Mouse (Mus musculus) midbrain, embryonic 13.5 days (tissue): ENCODE results near the gene Vkorc1l1. TPM values are rescaled to one million over a fixed set of nuclear protein-coding genes. Genes with fewer than 3 reads are reported as not detected.

Experiments used
- ATAC-seq: fragments of 200-750 bp; cut with Nextera tagmentation; 2 replicates; pipeline ENCODE4 v1.8.0; 2017; ENCODE audit warnings: mild to moderate bottlenecking, moderate TSS enrichment, moderate library complexity
- H3K27ac ChIP-seq: fragments of 300-500 bp; sonication (generic); 2 replicates; pipeline ENCODE4 v1.5.1; 2015; ENCODE audit warnings: inconsistent platforms, mild to moderate bottlenecking, moderate library complexity
- H3K27me3 ChIP-seq: fragments of 300-500 bp; sonication (generic); 2 replicates; pipeline ENCODE4 v1.6.1; 2015; ENCODE audit warnings: mild to moderate bottlenecking, inconsistent platforms
- H3K36me3 ChIP-seq: fragments of 300-500 bp; sonication (generic); 2 replicates; pipeline ENCODE4 v1.6.1; 2015; ENCODE audit warnings: mild to moderate bottlenecking, inconsistent platforms
- H3K4me1 ChIP-seq: fragments of 300-500 bp; sonication (generic); replicated peaks from 2 replicates; pipeline ENCODE4 v1.6.1; 2015; ENCODE audit warnings: inconsistent platforms
- H3K4me2 ChIP-seq: fragments of 300-500 bp; sonication (generic); replicated peaks from 2 replicates; pipeline ENCODE4 v1.6.1; 2015; ENCODE audit warnings: moderate library complexity, mild to moderate bottlenecking, inconsistent platforms
- H3K4me3 ChIP-seq: fragments of 300-500 bp; sonication (generic); replicated peaks from 2 replicates; pipeline ENCODE4 v1.5.1; 2015; ENCODE audit warnings: mild to moderate bottlenecking, inconsistent platforms
- H3K9ac ChIP-seq: fragments of 300-500 bp; sonication (generic); replicated peaks from 2 replicates; pipeline ENCODE4 v1.6.1; 2015; ENCODE audit warnings: mild to moderate bottlenecking, inconsistent platforms
- H3K9me3 ChIP-seq: fragments of 300-500 bp; sonication (generic); 2 replicates; pipeline ENCODE4 v1.6.1; 2016; ENCODE audit warnings: mild to moderate bottlenecking, inconsistent platforms
- WGBS: fragments of 180-500 bp; shearing (Covaris S2); methylation state at CpG from one replicate; pipeline ENCODE4 v1.1.7; 2015; 5-methylcytosine and 5-hydroxymethylcytosine counted together
- polyA plus RNA-seq: library from polyadenylated mRNA; unstranded; fragments of >200 nt; fragmentation: Nextera tagmentation; extraction: Ambion mirVana; gene quantifications from 2 replicates; pipeline ENCODE4 v1.2.1, GENCODE M21; 2015

Gene Vkorc1l1
- polyA plus RNA-seq, 1 experiment from 2014 or later, result 31.1 TPM

GRCm38 (mm10) chr5:130009784-130010183 lies 68.0 kb downstream of the Vkorc1l1 start:
- no peak for ATAC-seq
- H3K9ac ChIP-seq, result no peak overlapping the region

DNA sequence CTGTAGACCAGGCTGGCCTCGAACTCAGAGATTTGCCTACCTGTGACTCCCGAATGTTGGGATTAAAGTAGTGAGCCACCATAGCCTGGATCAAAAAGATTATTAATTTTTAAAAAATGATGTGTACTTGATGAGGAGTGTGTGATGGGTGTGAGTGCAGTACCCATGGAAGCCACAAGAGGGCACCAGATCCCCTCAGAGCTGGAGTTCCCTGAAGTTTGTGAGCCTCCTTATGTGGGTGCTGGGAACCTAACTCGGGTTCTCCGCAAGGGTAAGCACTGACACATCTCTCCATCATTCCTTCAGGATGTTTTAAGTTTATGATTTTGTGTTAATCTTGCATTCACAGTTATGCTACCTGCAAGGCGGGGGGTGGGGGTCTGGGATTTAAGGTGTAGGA lies 69.2 kb downstream of the Vkorc1l1 start:
- WGBS, result 95% methylated on average over 5 of the region's 5 CpGs
- ATAC-seq, result no peak
- Histone ChIP-seq H3K4me2 (no peak overlapping the region), H3K9ac (no peak overlapping the region), H3K36me3 (peaks cover 43% of the 10 kb centered on the region), H3K27me3 (no peaks in the 10 kb centered on the region), H3K9me3 (peaks cover 6% of the 10 kb centered on the region; the same call in 1 of the 2 replicates), H3K27ac (no peak overlapping the region), H3K4me3 (no peak overlapping the region), H3K4me1 (no peaks in the 10 kb centered on the region)

More at GRCm38 (mm10) chr5:130009784-130010183, 68.0 kb downstream of the Vkorc1l1 start:
- peaks cover 12% of the 10 kb centered on the region for H3K9me3 ChIP-seq
- H3K4me2 ChIP-seq, result no peak overlapping the region
- no peak overlapping the region for H3K4me3 ChIP-seq
- no peaks in the 10 kb centered on the region for H3K27me3 ChIP-seq
- H3K36me3 ChIP-seq, result peaks cover 31% of the 10 kb centered on the region
- no peak overlapping the region for H3K27ac ChIP-seq
- WGBS, result 96% methylated on average over 4 of the region's 4 CpGs
- H3K4me1 ChIP-seq, result no peaks in the 10 kb centered on the region

DNA sequence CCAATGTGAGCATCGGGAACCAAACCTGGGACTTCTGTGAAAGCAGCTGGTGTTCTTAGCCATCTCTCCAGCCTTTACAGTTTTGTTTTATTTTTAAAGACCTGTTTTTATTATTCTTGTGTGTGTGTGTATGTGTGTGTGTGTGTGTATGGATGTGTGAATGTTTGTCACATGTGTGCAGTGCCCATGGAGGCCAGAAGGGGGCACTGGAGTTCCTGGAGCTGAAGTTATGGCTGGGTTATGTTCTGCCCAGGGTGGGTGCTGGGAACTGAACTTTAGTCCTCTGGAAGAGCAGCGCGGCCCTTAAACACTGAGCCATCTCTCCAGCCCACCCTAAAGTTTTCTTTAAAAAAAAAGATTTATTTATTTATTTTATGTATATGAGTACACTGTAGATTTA lies 73.3 kb downstream of the Vkorc1l1 start:
- ATAC-seq, result no peak
- Histone ChIP-seq H3K4me3 (no peak overlapping the region), H3K9ac (no peak overlapping the region), H3K36me3 (peaks cover 47% of the 10 kb centered on the region), H3K27me3 (no peaks in the 10 kb centered on the region), H3K27ac (no peak overlapping the region), H3K9me3 (peaks cover 6% of the 10 kb centered on the region; the same call in 1 of the 2 replicates), H3K4me2 (no peak overlapping the region), H3K4me1 (no peaks in the 10 kb centered on the region)
- WGBS, result 100% methylated on average over 3 of the region's 3 CpGs

DNA sequence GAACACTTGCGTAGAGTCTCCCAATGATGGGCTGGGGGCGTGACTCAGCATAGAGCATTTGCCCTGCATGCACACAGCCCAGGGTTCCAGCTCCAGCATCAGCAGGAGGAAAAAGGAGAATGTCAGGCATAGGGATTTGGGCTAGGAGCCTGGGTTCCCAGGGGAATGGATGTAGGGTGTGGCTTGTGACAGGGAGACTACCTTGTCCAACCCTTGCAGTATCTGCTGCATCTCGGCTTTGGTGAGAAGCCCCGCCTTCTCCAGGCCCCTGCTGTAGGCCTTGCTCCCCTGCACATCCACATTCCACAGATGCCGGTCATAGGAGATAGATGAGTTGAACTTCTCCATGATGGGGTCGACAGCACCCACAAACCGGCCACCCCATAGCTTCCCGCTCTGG lies 77.7 kb downstream of the Vkorc1l1 start:
- WGBS, result 76% methylated on average over 8 of the region's 8 CpGs
- no peak for ATAC-seq

DNA sequence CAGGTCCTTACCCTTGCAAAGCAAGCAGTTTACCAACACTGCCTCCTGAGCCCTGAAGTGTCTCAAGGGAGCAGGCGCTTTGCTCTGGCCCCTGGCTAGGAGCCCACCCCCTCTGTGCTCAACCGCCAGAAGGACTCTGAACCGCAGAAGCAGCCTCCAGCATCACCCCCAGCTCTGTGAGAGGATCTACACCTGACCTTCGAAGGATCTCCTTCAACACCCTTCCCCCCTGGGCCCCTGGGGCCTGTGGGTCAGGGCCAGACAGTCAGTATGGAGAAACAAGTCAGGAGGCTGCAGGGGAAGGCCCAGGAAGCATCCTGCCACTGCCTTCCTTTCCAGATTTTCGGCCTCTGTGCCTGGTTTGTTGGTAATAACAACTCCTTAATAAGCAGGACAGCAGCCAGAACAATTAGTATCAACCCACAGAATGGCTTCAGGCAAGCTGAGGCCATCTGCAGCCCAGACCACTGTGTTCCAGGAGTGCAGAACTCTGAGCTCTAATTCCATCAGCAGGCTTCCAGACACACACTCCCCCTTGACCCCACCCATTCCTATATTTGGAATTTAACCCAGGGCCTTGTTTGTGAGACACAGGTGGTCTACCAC lies 79.7 kb downstream of the Vkorc1l1 start:
- H3K27me3 ChIP-seq, result no peaks in the 10 kb centered on the region
- no peaks in the 10 kb centered on the region for H3K9me3 ChIP-seq
- H3K4me2 ChIP-seq, result no peak overlapping the region
- peaks cover 10% of the 10 kb centered on the region for H3K4me1 ChIP-seq
- no peak for ATAC-seq
- peak overlapping the region; percentile 19; the same call in 1 of the 2 replicates for H3K9ac ChIP-seq
- H3K27ac ChIP-seq, result no peak overlapping the region
- H3K4me3 ChIP-seq, result no peak overlapping the region
- WGBS, result 61% methylated on average over 5 of the region's 5 CpGs
- H3K36me3 ChIP-seq, result 0 out of 2 replicates have a peak, but pooled peaks cover 4% of the 10 kb centered on the region

More for the DNA sequence above, 77.7 kb downstream of the Vkorc1l1 start:
- H3K9ac ChIP-seq, result no peak overlapping the region
- H3K4me2 ChIP-seq, result no peak overlapping the region
- H3K27ac ChIP-seq, result no peak overlapping the region
- no peak overlapping the region for H3K4me3 ChIP-seq
- H3K36me3 ChIP-seq, result peaks cover 18% of the 10 kb centered on the region
- no peaks in the 10 kb centered on the region for H3K27me3 ChIP-seq
- peaks cover 10% of the 10 kb centered on the region for H3K4me1 ChIP-seq
- no peaks in the 10 kb centered on the region for H3K9me3 ChIP-seq

- no peak for ATAC-seq
- Histone ChIP-seq H3K27me3 (peaks cover 5% of the 10 kb centered on the region), H3K4me1 (peaks cover 10% of the 10 kb centered on the region), H3K9me3 (no peaks in the 10 kb centered on the region), H3K9ac (no peak overlapping the region), H3K4me2 (no peak overlapping the region), H3K36me3 (0 out of 2 replicates have a peak, but pooled peaks cover 4% of the 10 kb centered on the region), H3K27ac (no peak overlapping the region), H3K4me3 (no peak overlapping the region)
- 79% methylated on average over 7 of the region's 7 CpGs for WGBS
These were observed 80.6 kb downstream of the Vkorc1l1 start for GRCm38 (mm10) chr5:130022366-130022765.

DNA sequence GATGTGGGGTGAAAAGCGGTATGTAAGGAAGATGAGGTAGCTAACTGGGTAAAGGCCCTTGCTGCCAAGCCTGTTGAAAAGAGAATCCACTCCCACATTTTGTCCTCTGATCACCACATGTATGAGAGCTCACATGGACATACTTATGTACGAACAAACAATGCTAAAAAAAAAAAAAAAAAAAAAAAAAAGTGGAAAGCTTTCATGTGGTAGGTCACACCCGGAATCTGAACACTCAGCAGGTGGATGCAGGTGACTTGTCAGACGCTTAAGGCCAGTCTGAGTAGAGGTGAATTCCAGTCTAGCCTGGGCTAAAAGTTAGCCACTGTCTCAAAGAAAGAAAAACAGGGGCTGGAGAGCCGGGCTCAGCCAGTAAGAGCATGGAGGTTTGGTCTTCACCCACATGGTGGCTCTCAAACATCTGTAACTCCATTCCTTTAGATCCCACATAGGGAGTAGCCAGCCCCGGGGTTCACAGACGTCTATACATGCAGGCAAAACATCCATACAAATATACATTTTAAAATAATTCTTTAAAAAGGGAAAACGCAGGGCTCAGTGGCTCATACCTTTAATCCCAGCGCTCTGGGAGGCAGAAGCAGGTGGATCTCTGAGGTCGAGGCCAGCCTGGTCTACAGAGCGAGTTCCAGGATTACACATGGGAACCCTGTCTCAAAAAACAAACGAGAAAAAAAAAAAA lies 81.4 kb downstream of the Vkorc1l1 start:
- peaks cover 10% of the 10 kb centered on the region for H3K4me1 ChIP-seq
- peak overlapping the region; percentile 36; the same call in 1 of the 2 replicates for H3K9ac ChIP-seq
- H3K4me3 ChIP-seq, result peak overlapping the region; percentile 59
- ATAC-seq, result peak; percentile 16
- H3K27me3 ChIP-seq, result peaks cover 9% of the 10 kb centered on the region
- no peaks in the 10 kb centered on the region for H3K9me3 ChIP-seq
- H3K36me3 ChIP-seq, result 0 out of 2 replicates have a peak, but pooled peaks cover 3% of the 10 kb centered on the region
- 47% methylated on average over 12 of the region's 12 CpGs for WGBS
- H3K27ac ChIP-seq, result no peak overlapping the region
- peak overlapping the region; percentile 87 for H3K4me2 ChIP-seq

DNA sequence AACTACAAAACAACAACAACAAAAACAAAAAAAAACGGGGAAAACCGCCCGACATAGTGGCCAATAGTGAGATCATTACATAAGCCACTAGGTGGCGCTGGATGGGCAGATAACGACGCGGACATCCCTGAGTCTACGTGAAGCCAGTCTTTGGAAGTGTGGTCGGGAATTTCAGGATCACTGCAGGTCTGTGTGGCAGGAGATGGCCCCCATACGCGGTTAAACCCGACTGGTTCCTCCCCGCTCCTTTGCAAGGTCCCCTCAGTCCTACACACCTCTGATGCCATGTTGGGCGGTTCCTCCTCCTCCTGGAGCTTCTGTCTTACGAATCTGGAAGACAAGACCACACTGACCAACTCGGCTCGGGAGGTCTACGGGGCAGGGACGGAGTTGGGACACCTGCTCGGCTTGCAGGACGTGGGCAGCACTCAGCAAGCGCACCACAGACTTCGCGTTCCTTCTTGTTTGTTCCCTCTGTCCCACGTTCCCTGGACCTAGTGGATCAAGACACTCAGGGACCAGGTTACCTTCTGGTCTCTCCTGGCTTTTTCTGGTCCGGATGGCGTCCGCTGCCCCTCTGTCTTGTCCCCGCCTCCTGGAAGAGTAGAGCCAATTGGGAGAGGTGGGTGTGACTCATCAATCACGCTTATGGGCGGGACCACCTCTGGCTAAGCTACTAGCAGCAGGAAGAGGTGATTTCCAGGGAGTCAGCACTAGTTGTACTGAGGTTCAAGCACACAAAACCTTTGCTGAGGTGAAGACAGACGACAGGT lies 82.2 kb downstream of the Vkorc1l1 start:
- Histone ChIP-seq H3K9ac (peak overlapping the region; percentile 70), H3K27ac (peak overlapping the region; percentile 72), H3K4me3 (peak overlapping the region; percentile 59), H3K4me2 (peak overlapping the region; percentile 87), H3K4me1 (peaks cover 10% of the 10 kb centered on the region), H3K9me3 (no peaks in the 10 kb centered on the region), H3K27me3 (peaks cover 9% of the 10 kb centered on the region), H3K36me3 (no peaks in the 10 kb centered on the region)
- WGBS, result under 1% methylated on average over 32 of the region's 32 CpGs
- peak; percentile 90 for ATAC-seq

- Histone ChIP-seq H3K36me3 (0 out of 2 replicates have a peak, but pooled peaks cover 4% of the 10 kb centered on the region), H3K9ac (no peak overlapping the region), H3K27me3 (peaks cover 9% of the 10 kb centered on the region), H3K9me3 (no peaks in the 10 kb centered on the region), H3K4me1 (peaks cover 15% of the 10 kb centered on the region), H3K27ac (no peak overlapping the region), H3K4me3 (no peak overlapping the region), H3K4me2 (no peak overlapping the region)
- 77% methylated on average over 5 of the region's 5 CpGs for WGBS
- ATAC-seq, result no peak
These were observed 85.4 kb downstream of the Vkorc1l1 start for GRCm38 (mm10) chr5:130027134-130027533.

DNA sequence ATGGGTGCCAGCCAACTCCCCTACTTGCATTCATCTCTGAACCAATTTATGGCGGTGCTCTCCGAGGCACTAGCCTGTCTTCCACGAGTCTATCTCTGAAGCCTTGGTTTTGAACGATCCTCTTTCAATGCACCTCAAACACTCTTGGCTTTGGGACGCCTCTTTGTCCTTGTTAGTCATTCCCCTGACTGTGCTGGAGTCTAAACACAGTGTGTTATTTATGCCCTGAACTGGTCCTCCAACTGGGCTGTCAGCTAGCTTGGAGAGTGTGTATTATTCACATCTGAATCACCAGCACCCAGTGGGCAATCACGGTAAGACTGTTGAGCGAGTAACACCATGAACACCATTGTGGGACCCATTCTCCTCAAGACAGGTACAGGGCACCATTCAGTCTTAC lies 85.9 kb downstream of the Vkorc1l1 start:
- WGBS, result 90% methylated on average over 7 of the region's 7 CpGs
- Histone ChIP-seq H3K27ac (no peak overlapping the region), H3K9ac (no peak overlapping the region), H3K36me3 (0 out of 2 replicates have a peak, but pooled peaks cover 4% of the 10 kb centered on the region), H3K27me3 (peaks cover 9% of the 10 kb centered on the region), H3K4me2 (no peak overlapping the region), H3K4me3 (no peak overlapping the region), H3K9me3 (no peaks in the 10 kb centered on the region), H3K4me1 (peaks cover 19% of the 10 kb centered on the region)
- no peak for ATAC-seq

- Histone ChIP-seq H3K4me1 (peaks cover 14% of the 10 kb centered on the region), H3K9ac (peak within 1 kb of the TSS; percentile 87), H3K9me3 (no peaks in the 10 kb centered on the region), H3K27me3 (peaks cover 9% of the 10 kb centered on the region), H3K4me2 (peak within 1 kb of the TSS; percentile 78), H3K27ac (peak within 1 kb of the TSS; percentile 94), H3K4me3 (peak within 1 kb of the TSS; percentile 74), H3K36me3 (0 out of 2 replicates have a peak, but pooled peaks cover 4% of the 10 kb centered on the region)
- ATAC-seq, result peak; percentile 89
- 2% methylated on average over 51 of the region's 51 CpGs for WGBS
These were observed 87.5 kb downstream of the Vkorc1l1 start, which contains the start of the genes Asl and Crcp for GRCm38 (mm10) chr5:130029142-130029897. Asl (minus strand) TSS chr5:130029247. Crcp (plus strand) TSS chr5:130029290.
